Mouse (Mus musculus): Measurements from ENCODE around the gene Kyat3. TPM values are rescaled to one million over a fixed set of nuclear protein-coding genes. Genes with fewer than 3 reads are reported as not detected.
"Not testable (repeated sequence)": the region's sequence is repeated elsewhere in the genome, so short reads cannot be mapped to it uniquely, and the experiment has no call there.

Gene Kyat3
- polyA plus RNA-seq, 1 experiment from 2014 or later, result 22.0 TPM

- WGBS, result 28% methylated on average over 10 of the region's 10 CpGs
- no peak overlapping the region for H3K27ac ChIP-seq
Observed at GRCm38 (mm10) chr3:142710360-142711007, 9.6 kb downstream of the Kyat3 start.

DNA sequence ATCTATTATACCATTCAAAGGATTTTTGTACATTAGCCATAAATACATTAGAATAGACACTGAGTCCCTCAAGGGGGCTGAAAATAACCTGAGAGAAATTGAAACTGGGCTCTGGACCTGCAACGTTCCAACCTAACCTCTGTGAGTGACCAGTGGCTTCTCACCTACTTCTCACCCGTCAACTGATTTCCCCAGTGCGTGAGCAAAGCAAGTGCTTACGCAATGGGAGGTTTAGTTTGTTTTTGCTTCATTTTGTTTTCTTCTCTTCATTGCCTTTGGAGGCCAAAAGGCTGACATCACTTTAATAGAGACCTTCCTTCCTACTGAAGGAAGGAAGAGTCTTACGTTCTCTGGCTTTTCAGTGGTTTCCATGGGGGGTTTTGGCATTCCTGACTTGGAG lies 10.5 kb downstream of the Kyat3 start:
- no peak for ATAC-seq (ENCODE audit: insufficient number of reproducible peaks, insufficient read depth, low FRiP score, low TSS enrichment)
- Histone ChIP-seq H3K27me3 (no peaks in the 10 kb centered on the region), H3K27ac (no peak overlapping the region), H3K4me1 (no peaks in the 10 kb centered on the region), H3K9ac (no peak overlapping the region), H3K4me3 (no peak overlapping the region), H3K36me3 (no peaks in the 10 kb centered on the region; the same call in 1 of the 2 replicates), H3K9me3 (no peaks in the 10 kb centered on the region), H3K4me2 (replicated peaks) (no peak overlapping the region)
- 90% methylated on average over 5 of the region's 5 CpGs for WGBS

More at GRCm38 (mm10) chr3:142710360-142711007, 9.6 kb downstream of the Kyat3 start:
- Histone ChIP-seq H3K4me2 (replicated peaks) (no peak overlapping the region), H3K9me3 (no peaks in the 10 kb centered on the region), H3K36me3 (no peaks in the 10 kb centered on the region; the same call in 1 of the 2 replicates), H3K4me1 (no peaks in the 10 kb centered on the region), H3K9ac (no peak overlapping the region), H3K4me3 (no peak overlapping the region), H3K27me3 (no peaks in the 10 kb centered on the region)
- ATAC-seq (ENCODE audit: insufficient number of reproducible peaks, insufficient read depth, low FRiP score, low TSS enrichment), result no peak

DNA sequence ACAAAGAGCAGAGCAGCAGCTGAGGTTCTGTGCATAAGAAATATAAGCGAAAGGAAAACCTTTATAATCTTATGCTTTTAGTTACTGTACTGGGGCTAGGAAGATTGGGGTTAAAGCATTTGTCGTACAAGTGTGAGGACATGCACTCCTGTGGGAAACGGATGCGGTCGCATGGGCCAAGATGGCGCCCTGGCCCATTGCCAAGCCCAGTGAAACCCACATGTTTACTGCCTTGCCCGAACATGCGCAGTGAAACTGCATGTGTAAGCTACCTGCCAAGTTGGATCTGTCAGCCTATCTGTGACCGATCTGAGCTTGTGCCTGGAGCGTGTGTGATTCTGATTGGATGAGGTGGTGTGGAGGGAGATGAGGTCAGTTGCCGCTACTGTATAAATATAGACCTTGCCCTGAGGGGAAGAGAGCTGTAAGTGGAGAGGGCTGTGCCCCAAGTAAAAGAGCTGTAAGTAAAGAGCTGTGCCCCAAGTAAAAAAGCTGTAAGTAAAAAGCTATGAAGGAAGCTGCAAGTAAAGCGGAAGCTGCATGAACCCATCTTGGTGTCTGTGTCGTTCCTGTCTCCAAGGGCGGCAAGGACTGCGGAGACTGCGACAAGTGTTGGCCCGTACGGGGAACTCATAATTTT lies 11.7 kb downstream of the Kyat3 start:
- not testable (repeated sequence) for H3K4me1 ChIP-seq; H3K36me3 ChIP-seq; H3K9me3 ChIP-seq; H3K27ac ChIP-seq; H3K9ac ChIP-seq; H3K4me3 ChIP-seq; H3K27me3 ChIP-seq; H3K4me2 ChIP-seq (replicated peaks); ATAC-seq (ENCODE audit: insufficient number of reproducible peaks, insufficient read depth, low FRiP score, low TSS enrichment)
- WGBS, result 90% methylated on average over 18 of the region's 18 CpGs

- Histone ChIP-seq H3K27ac (no peak overlapping the region), H3K9ac (no peak overlapping the region), H3K27me3 (no peaks in the 10 kb centered on the region), H3K36me3 (peaks cover 5% of the 10 kb centered on the region), H3K9me3 (no peaks in the 10 kb centered on the region), H3K4me1 (no peaks in the 10 kb centered on the region), H3K4me3 (no peak overlapping the region), H3K4me2 (replicated peaks) (no peak overlapping the region)
- WGBS, result 66% methylated on average over 2 of the region's 2 CpGs
- no peak for ATAC-seq (ENCODE audit: insufficient number of reproducible peaks, insufficient read depth, low FRiP score, low TSS enrichment)
Observed at GRCm38 (mm10) chr3:142725481-142725880, 24.6 kb downstream of the Kyat3 start.

GRCm38 (mm10) chr3:142725969-142726672 lies 25.3 kb downstream of the Kyat3 start:
- no peak overlapping the region for H3K9ac ChIP-seq
- H3K27ac ChIP-seq, result no peak overlapping the region
- WGBS, result 83% methylated on average over 22 of the region's 22 CpGs
- no peak for ATAC-seq (ENCODE audit: insufficient number of reproducible peaks, insufficient read depth, low FRiP score, low TSS enrichment)
- H3K9me3 ChIP-seq, result no peaks in the 10 kb centered on the region
- peaks cover 5% of the 10 kb centered on the region for H3K36me3 ChIP-seq
- no peak overlapping the region for H3K4me3 ChIP-seq
- no peak overlapping the region for H3K4me2 ChIP-seq (replicated peaks)
- H3K4me1 ChIP-seq, result no peaks in the 10 kb centered on the region
- no peaks in the 10 kb centered on the region for H3K27me3 ChIP-seq

- Histone ChIP-seq H3K9me3 (no peaks in the 10 kb centered on the region), H3K4me2 (replicated peaks) (no peak overlapping the region), H3K4me1 (no peaks in the 10 kb centered on the region), H3K36me3 (no peaks in the 10 kb centered on the region), H3K4me3 (no peak overlapping the region), H3K9ac (no peak overlapping the region), H3K27me3 (no peaks in the 10 kb centered on the region), H3K27ac (no peak overlapping the region)
- no peak for ATAC-seq (ENCODE audit: insufficient number of reproducible peaks, insufficient read depth, low FRiP score, low TSS enrichment)
- 86% methylated on average over 12 of the region's 12 CpGs for WGBS
Observed at GRCm38 (mm10) chr3:142734291-142734690, 33.4 kb downstream of the Kyat3 start.

GRCm38 (mm10) chr3:142740896-142741295 lies 40.0 kb downstream of the Kyat3 start:
- Histone ChIP-seq H3K36me3 (no peaks in the 10 kb centered on the region), H3K27me3 (no peaks in the 10 kb centered on the region), H3K4me3 (no peak overlapping the region), H3K9me3 (no peaks in the 10 kb centered on the region), H3K9ac (no peak overlapping the region), H3K27ac (no peak overlapping the region), H3K4me1 (no peaks in the 10 kb centered on the region), H3K4me2 (replicated peaks) (no peak overlapping the region)
- no peak for ATAC-seq (ENCODE audit: insufficient number of reproducible peaks, insufficient read depth, low FRiP score, low TSS enrichment)
- 70% methylated on average over 7 of the region's 7 CpGs for WGBS

DNA sequence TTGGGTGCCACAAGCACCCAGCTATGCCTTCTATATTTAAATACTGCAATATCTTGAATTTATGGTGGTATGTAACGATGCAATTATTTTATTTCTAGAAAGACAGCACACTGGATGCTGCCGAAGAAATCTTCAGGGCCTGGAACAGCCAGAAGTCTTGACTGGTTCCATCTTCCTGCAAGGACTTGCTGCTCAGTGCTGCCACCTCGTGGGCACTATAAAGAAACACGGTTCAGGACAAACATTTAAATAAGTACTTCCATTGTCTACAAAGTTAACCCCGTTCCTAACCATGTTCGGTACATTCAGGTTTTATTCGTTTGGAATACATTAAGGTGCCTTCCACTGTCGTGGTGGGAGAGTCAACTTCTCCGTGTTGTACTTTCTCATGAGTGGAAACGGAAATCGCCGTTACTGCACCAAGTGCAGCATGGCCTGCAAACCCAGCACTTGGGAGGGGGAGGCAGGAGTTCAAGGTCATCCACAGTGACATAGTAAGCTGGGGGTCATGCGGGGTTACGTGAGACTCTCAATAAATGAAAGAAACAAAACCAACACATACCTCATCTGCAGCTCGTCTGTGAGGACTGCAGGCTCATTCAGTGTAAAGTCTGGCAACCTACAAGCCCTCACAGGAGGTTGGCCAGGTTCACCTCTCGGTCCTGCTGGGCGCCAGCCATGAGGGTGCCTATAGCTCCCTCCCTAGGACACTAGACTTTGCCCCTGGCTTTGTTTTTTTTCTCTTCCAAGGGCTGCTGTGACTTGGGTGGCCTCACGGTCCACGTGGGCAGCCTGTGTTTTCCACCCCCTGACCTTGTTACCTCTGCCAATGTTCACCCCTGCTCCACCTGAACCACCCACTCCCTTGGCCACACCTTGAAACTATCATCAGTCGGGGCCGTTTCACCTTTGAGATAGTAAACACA lies 43.4 kb downstream of the Kyat3 start:
- no peaks in the 10 kb centered on the region for H3K4me1 ChIP-seq
- no peaks in the 10 kb centered on the region for H3K36me3 ChIP-seq
- no peak overlapping the region for H3K4me2 ChIP-seq (replicated peaks)
- H3K4me3 ChIP-seq, result no peak overlapping the region
- H3K9me3 ChIP-seq, result no peaks in the 10 kb centered on the region
- no peak overlapping the region for H3K27ac ChIP-seq
- no peak overlapping the region for H3K9ac ChIP-seq
- ATAC-seq (ENCODE audit: insufficient number of reproducible peaks, insufficient read depth, low FRiP score, low TSS enrichment), result no peak
- H3K27me3 ChIP-seq, result no peaks in the 10 kb centered on the region
- WGBS, result 59% methylated on average over 21 of the region's 21 CpGs

GRCm38 (mm10) chr3:142745076-142745475 lies 44.2 kb downstream of the Kyat3 start:
- 95% methylated on average over 2 of the region's 2 CpGs for WGBS
- no peak overlapping the region for H3K9ac ChIP-seq

DNA sequence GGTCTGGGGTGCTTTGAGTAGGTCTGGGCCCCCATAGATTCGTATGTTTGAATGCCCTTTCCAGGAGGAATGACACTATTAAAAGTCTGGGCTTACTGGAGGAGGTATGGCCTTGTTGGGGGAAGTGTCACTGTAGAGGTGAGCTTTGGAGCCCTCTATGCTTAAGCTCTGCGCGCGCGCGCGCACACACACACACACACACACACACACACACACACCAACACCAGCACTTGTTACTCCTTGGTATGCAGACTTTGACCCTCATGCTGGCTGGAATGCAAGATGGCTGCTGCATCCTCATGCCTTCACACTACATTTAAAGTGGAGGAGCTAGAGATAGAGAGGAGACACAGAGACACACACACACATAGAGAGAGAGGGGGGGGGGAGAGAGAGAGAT lies 46.8 kb downstream of the Kyat3 start:
- H3K9ac ChIP-seq, result no peak overlapping the region

More at GRCm38 (mm10) chr3:142745076-142745475, 44.2 kb downstream of the Kyat3 start:
- H3K36me3 ChIP-seq, result no peaks in the 10 kb centered on the region
- H3K9me3 ChIP-seq, result no peaks in the 10 kb centered on the region
- no peak overlapping the region for H3K4me3 ChIP-seq
- H3K27me3 ChIP-seq, result no peaks in the 10 kb centered on the region
- H3K4me2 ChIP-seq (replicated peaks), result no peak overlapping the region
- no peak overlapping the region for H3K27ac ChIP-seq
- no peaks in the 10 kb centered on the region for H3K4me1 ChIP-seq
- no peak for ATAC-seq (ENCODE audit: insufficient number of reproducible peaks, insufficient read depth, low FRiP score, low TSS enrichment)

DNA sequence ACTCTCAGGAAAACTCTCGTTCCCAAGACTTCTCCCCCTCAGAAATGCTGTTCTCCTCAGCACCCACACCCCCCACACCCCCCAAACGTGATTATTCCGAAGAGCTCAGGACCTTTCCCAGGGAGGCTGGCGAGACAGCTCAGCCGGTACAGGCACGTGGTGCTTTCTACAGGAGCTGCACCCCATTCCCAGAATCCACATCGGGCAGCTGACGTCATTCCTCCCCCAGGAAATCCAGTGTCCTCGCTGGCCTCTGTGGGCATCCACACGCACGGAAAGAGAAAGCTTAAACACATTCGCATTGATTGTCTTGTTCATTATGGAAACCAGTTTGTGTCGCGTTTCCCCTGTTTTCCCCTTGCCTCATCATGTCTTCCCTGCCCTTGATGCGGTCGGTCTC lies 48.3 kb downstream of the Kyat3 start:
- H3K27ac ChIP-seq, result no peak overlapping the region
- WGBS, result 86% methylated on average over 16 of the region's 16 CpGs
- H3K4me2 ChIP-seq (replicated peaks), result no peak overlapping the region
- H3K9ac ChIP-seq, result no peak overlapping the region
- no peak overlapping the region for H3K4me3 ChIP-seq
- ATAC-seq (ENCODE audit: insufficient number of reproducible peaks, insufficient read depth, low FRiP score, low TSS enrichment), result no peak
- no peaks in the 10 kb centered on the region for H3K36me3 ChIP-seq
- no peaks in the 10 kb centered on the region for H3K4me1 ChIP-seq
- H3K9me3 ChIP-seq, result no peaks in the 10 kb centered on the region
- H3K27me3 ChIP-seq, result no peaks in the 10 kb centered on the region

More for the DNA sequence above, 46.8 kb downstream of the Kyat3 start:
- Histone ChIP-seq H3K4me1 (no peaks in the 10 kb centered on the region), H3K9me3 (no peaks in the 10 kb centered on the region), H3K27ac (no peak overlapping the region), H3K36me3 (no peaks in the 10 kb centered on the region), H3K4me3 (no peak overlapping the region), H3K27me3 (no peaks in the 10 kb centered on the region), H3K4me2 (replicated peaks) (no peak overlapping the region)
- 88% methylated on average over 7 of the region's 7 CpGs for WGBS
- ATAC-seq (ENCODE audit: insufficient number of reproducible peaks, insufficient read depth, low FRiP score, low TSS enrichment), result no peak

Data from embryonic facial prominence, embryonic 12.5 days (tissue).